Mouse (Mus musculus) G1E (cell line): ENCODE results near the gene Sgcg. TPM values are rescaled to one million over a fixed set of nuclear protein-coding genes. Genes with fewer than 3 reads are reported as not detected.

ENCODE experiments used
- ATAC-seq: 2 replicates; pipeline ENCODE4 v1.8.0; 2016; ENCODE audit warnings: mild to moderate bottlenecking; ENCODE audit not compliant: insufficient number of reproducible peaks, poor library complexity, low FRiP score, severe bottlenecking; ENCODE audit errors: extremely low read depth
- DNase-seq: peaks from one replicate; pipeline ENCODE4 v3.0.0; 2012; ENCODE audit warnings: low spot score
- H3K27me3 ChIP-seq: 2 replicates; pipeline ENCODE4 v1.6.1; 2012; ENCODE audit warnings: mild to moderate bottlenecking, low read length, inconsistent platforms; ENCODE audit not compliant: insufficient read depth
- H3K36me3 ChIP-seq: replicated peaks from 2 replicates; pipeline ENCODE3; 2012; ENCODE audit warnings: mild to moderate bottlenecking, inconsistent platforms
- H3K4me1 ChIP-seq: 2 replicates; pipeline ENCODE4 v1.6.1; 2012; ENCODE audit warnings: low read depth, low read length, inconsistent platforms, mixed read lengths; ENCODE audit not compliant: insufficient read depth
- H3K4me3 ChIP-seq: 2 replicates; pipeline ENCODE4 v1.5.1; 2012; ENCODE audit warnings: low read depth, mild to moderate bottlenecking, inconsistent platforms, low read length, moderate library complexity, mixed read lengths
- H3K9me3 ChIP-seq: replicated peaks from 2 replicates; pipeline ENCODE4 v1.6.1; 2012; ENCODE audit warnings: inconsistent platforms
- CTCF ChIP-seq: IDR thresholded peaks from 2 replicates; pipeline ENCODE4 v1.5.1; 2012; ENCODE audit warnings: low read depth, low read length, inconsistent platforms, mixed read lengths
- GATA1 ChIP-seq: IDR thresholded peaks from 2 replicates; pipeline ENCODE4 v1.6.1; 2012; ENCODE audit warnings: borderline replicate concordance, low read length, inconsistent platforms, mixed read lengths
- GATA2 ChIP-seq: IDR thresholded peaks from 2 replicates; pipeline ENCODE4 v1.6.1; 2012; ENCODE audit warnings: low read depth, low read length, inconsistent platforms, borderline replicate concordance
- POLR2AphosphoS5 ChIP-seq: IDR thresholded peaks from 2 replicates; pipeline ENCODE4 v1.6.1; 2012; ENCODE audit warnings: low read depth, low read length, inconsistent platforms; ENCODE audit not compliant: insufficient replicate concordance
- TAL1 ChIP-seq: conservative IDR thresholded peaks from 2 replicates; pipeline ENCODE4 v1.6.1; 2012; ENCODE audit warnings: low read depth, low read length, inconsistent platforms, mixed read lengths
- polyA plus RNA-seq: library from polyadenylated mRNA; stranded (reverse); fragments of >175 nt; gene quantifications from 2 replicates; pipeline ENCODE4 v1.2.3, GENCODE M21; 2012
- total RNA-seq, 2 experiments: library from RNA; stranded (forward) in 1 of 2; stranded (reverse) in 1 of 2; fragments of 200-1000 nt in 1 of 2; fragments of >200 nt in 1 of 2; fragmentation: Nextera tagmentation in 1 of 2; gene quantifications; 2 replicates each; pipeline ENCODE4 v1.2.3; 2014 to 2017

The Sgcg gene
- total and polyA plus RNA-seq, 3 experiments: 0.16 TPM; not detected in 2

DNA sequence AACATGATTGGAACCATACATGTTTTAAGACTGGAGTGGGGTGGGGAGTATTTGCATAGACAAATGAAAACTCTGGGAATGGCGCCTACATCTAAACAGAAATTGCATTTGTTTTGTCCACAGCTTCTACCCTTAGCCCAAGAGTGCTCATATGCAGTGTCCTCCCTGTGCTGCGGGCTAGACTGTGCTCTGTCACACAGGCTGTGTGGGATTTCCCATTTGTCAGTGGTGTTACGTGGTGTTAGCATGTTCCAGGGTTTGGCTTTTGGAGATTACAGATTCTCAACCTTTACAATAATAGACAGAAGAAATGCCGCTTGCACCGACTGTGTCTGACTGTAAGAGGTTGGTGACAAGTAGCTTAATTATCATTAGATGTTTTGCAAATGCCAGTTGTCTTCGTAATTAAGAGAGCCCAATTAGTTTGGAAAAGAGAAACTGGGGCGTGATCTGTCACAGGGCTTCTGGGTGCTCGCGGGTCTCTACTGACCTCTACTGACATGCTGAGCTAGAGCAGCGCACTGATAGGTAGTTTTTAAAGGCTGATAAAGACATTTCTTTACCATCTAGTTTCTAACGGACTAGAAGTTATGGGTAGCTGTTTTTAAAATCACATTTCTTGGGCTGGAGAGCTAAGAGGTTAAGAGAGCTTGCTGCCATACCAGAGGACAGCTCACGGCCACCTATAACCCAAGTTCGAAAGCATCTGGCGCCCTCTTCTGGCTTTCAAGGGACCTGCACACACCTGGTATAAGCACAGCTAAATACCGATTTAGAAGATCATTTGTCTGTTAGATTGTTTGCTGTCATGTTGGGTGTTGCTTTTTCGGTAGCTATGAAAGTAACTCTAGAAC is 35.8 kb upstream of the Sgcg start:
- Histone ChIP-seq H3K27me3 (peaks cover 20% of the 10 kb centered on the region), H3K4me3 (no peak overlapping the region), H3K4me1 (peaks cover 9% of the 10 kb centered on the region; the same call in 1 of the 2 replicates), H3K9me3 (no peaks in the 10 kb centered on the region), H3K36me3 (no peaks in the 10 kb centered on the region)
- DNase-seq (peak; percentile 28), ATAC-seq (peak; percentile 40)
- no peak for TF ChIP-seq GATA2
- TF ChIP-seq CTCF: peak; percentile 69

DNA sequence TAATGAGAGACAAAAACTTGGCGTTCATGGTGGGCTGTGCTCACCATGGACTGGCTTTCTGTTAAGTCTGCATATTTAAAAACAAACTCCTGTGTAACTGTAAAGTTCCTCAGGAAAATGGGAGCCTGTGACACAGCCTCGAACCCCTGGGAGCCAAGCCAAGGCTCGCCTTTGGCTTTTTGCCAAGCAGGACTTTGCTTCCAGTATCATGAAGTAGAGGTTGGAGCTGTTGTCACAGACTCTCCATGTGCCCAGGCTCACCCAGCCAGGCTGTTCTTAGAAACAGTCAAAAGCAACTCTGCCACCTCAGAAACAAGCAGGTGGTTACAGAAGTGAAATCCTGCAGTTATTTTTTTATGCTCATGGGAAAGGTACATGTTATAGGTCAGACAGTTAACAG is 32.4 kb upstream of the Sgcg start:
- H3K9me3 ChIP-seq: no peaks in the 10 kb centered on the region
- H3K4me1 ChIP-seq: peaks cover 9% of the 10 kb centered on the region; the same call in 1 of the 2 replicates
- H3K36me3 ChIP-seq: no peaks in the 10 kb centered on the region
- TF ChIP-seq POLR2AphosphoS5 (no peak), GATA2 (no peak), CTCF (no peak), TAL1 (no peak), GATA1 (no peak)
- no peak for DNase-seq
- no peak for ATAC-seq
- H3K27me3 ChIP-seq: peaks cover 13% of the 10 kb centered on the region; the same call in 1 of the 2 replicates
- H3K4me3 ChIP-seq: no peak overlapping the region

- DNase-seq (no peak), ATAC-seq (no peak)
- Histone ChIP-seq H3K36me3 (no peaks in the 10 kb centered on the region), H3K9me3 (no peaks in the 10 kb centered on the region), H3K4me3 (no peak overlapping the region), H3K27me3 (peaks cover 13% of the 10 kb centered on the region; the same call in 1 of the 2 replicates), H3K4me1 (no peaks in the 10 kb centered on the region)
- no peak for TF ChIP-seq CTCF
- TF ChIP-seq POLR2AphosphoS5: no peak
- TF ChIP-seq GATA1: no peak
- TF ChIP-seq TAL1: no peak
- TF ChIP-seq GATA2: no peak
These were observed 30.5 kb upstream of the Sgcg start for GRCm38 (mm10) chr14:61288606-61289286.

DNA sequence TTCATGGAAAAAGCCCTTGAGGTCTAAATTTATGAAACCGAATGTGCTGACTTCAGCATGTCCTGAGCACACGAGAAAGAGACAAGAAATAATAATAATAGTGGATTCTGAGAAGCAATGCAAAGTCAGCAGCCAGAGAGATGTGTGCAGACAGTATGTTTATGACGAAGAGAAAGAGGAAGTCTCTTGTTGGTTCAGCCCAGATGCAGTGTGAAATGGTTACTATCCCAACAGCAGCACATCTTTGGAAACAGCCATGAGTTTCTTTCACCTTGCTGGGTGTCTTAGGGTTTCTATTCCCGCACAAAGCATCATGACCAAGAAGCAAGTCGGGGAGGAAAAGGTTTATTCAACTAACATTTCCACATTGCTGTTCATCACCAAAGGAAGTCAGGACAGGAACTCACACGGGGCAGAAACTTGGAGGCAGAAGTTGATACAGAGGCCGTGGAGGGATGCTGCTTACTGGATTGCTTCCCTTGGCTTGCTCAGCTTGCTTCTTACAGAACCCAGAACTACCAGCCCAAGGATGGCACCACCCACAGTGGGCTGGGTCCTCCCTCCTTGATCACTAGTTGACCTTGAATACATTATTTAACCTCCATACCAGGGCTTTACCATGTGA is 20.5 kb upstream of the Sgcg start:
- no peaks in the 10 kb centered on the region for H3K36me3 ChIP-seq
- TF ChIP-seq TAL1 (no peak), GATA2 (no peak), CTCF (no peak), GATA1 (no peak), POLR2AphosphoS5 (no peak)
- H3K27me3 ChIP-seq: peaks cover 16% of the 10 kb centered on the region
- DNase-seq: no peak
- H3K4me1 ChIP-seq: peaks cover 9% of the 10 kb centered on the region
- H3K9me3 ChIP-seq: no peaks in the 10 kb centered on the region
- H3K4me3 ChIP-seq: no peak overlapping the region
- ATAC-seq: no peak

DNA sequence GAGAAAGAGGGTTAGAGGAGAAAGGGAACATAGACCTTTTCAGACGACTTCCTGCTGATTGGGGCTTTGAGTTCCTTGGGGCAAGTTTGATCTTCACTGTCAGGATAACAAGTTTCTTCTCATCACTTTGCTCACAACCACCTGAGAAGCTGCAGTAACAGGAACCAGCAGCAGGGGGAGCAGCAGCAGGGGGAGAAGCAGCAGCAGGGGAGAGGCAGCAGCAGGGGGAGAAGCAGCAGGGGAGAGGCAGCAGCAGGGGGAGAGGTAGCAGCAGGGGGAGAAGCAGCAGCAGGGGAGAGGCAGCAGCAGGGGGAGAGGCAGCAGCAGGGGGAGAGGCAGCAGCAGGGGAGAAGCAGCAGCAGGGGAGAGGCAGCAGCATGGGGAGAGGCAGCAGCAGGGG is 19.0 kb upstream of the Sgcg start:
- Histone ChIP-seq H3K27me3 (peaks cover 16% of the 10 kb centered on the region), H3K4me3 (no peak overlapping the region), H3K9me3 (no peaks in the 10 kb centered on the region), H3K36me3 (no peaks in the 10 kb centered on the region), H3K4me1 (peaks cover 9% of the 10 kb centered on the region)
- no peak for TF ChIP-seq GATA2
- TF ChIP-seq CTCF: no peak
- no peak for TF ChIP-seq TAL1
- no peak for TF ChIP-seq GATA1
- no peak for TF ChIP-seq POLR2AphosphoS5
- ATAC-seq: no peak
- no peak for DNase-seq
